Mouse (Mus musculus): ENCODE data around the gene Mbnl1.

DNA sequence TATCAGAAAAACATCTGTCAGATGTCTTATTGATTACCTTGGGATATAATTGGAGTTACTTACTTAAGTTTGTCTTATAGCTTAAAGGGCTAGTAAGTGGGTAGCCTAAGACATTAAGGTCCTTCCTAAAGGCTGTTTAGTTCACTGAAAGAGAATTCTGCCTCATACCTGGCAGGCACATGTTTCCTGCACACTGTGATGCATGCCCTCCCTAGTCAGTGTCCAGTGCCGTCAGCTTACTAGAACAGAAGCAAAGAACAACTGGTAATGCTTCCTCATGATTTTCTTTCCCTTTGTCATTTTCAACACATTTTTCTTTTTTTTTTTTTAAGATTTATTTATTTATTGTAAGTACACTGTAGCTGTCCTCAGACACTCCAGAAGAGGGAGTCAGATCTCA, 51.5 kb downstream of the Mbnl1 start:
- TF ChIP-seq POLR2AphosphoS2 (IDR thresholded peaks at IDR 0.05; ENCODE audit: low read depth, low read length) (no peak; the same call in 1 of the 2 replicates), CTCF (conservative IDR thresholded peaks at IDR 0.05 in 1 of 2, IDR thresholded peaks at IDR 0.05 in 1 of 2; ENCODE audit: low read depth in 2 of 2, low read length in 2 of 2) (no peak), SIN3A (IDR thresholded peaks at IDR 0.05; ENCODE audit: low read length) (no peak)

Measured in CH12.LX (cell line).